Mouse (Mus musculus): Measurements from ENCODE around the gene Cd34.

The Cd34 gene

DNA sequence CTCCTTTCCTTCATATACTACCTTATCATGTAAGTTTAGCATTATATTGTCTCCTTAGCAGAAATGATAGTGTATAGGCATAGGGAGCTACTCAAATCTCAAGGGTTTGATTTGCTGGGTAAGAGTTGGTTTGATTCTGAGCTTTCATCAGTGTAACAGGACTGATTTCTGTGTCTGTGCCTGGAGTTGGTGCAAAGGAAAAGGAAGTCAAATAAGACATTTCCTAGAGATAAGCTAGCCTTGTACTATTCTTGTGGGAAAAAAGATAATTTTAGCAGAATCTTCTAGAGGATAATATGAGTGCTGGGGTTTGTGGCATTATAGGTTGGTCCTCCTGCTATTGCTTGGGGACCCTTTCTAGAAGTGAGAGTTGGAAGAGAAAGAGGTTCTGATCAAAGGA, 67.6 kb downstream of the Cd34 start:
- no peak for DNase-seq (ENCODE audit: low spot score in 2 of 2)

Measured in frontal cortex, postnatal 36 days (tissue).